Mouse (Mus musculus) fibroblast of lung, adult 2 months (primary cell): ENCODE data around the gene Olfr539.
"Not testable (repeated sequence)": the region's sequence is repeated elsewhere in the genome, so short reads cannot be mapped to it uniquely, and the experiment has no call there.

ENCODE experiments used
- DNase-seq: peaks from one replicate; pipeline ENCODE4 v3.0.0-alpha.2; 2011; ENCODE audit warnings: low read depth

The Olfr539 gene

GRCm38 (mm10) chr7:140659630-140660029 is at the start of gene Olfr539:
TSS of gene Olfr539 (plus strand) at chr7:140659930.
- DNase-seq: no peak

GRCm38 (mm10) chr7:140628670-140629069 is 31.1 kb upstream of the Olfr539 start, which contains the start of gene Olfr61:
TSS of gene Olfr61 (plus strand) at chr7:140628970.
- DNase-seq: not testable (repeated sequence)

- no peak for DNase-seq
Observed at GRCm38 (mm10) chr7:140630559-140630958, 29.2 kb upstream of the Olfr539 start.

GRCm38 (mm10) chr7:140646152-140646551 is 13.6 kb upstream of the Olfr539 start, which contains the start of gene Olfr53:
TSS of gene Olfr53 (plus strand) at chr7:140646452.
- no peak for DNase-seq

- not testable (repeated sequence) for DNase-seq
Observed at GRCm38 (mm10) chr7:140670693-140671092, 11.0 kb downstream of the Olfr539 start.

GRCm38 (mm10) chr7:140675863-140676262 is 16.1 kb downstream of the Olfr539 start:
- no peak for DNase-seq

- DNase-seq: not testable (repeated sequence)
Observed at GRCm38 (mm10) chr7:140679591-140679990, 19.9 kb downstream of the Olfr539 start.

- DNase-seq: no peak
Observed at GRCm38 (mm10) chr7:140681651-140682050, 21.9 kb downstream of the Olfr539 start, which contains the start of gene Olfr45. TSS of gene Olfr45 (plus strand) at chr7:140681951.

- no peak for DNase-seq
Observed at GRCm38 (mm10) chr7:140696967-140697366, 37.2 kb downstream of the Olfr539 start, which contains the start of gene Olfr541. TSS of gene Olfr541 (plus strand) at chr7:140697267.

- no peak for DNase-seq
Observed at GRCm38 (mm10) chr7:140706348-140706747, 46.6 kb downstream of the Olfr539 start.

- no peak for DNase-seq
Observed at GRCm38 (mm10) chr7:140707536-140708284, 48.0 kb downstream of the Olfr539 start.

- no peak for DNase-seq
Observed at GRCm38 (mm10) chr7:140717155-140718055, 57.7 kb downstream of the Olfr539 start.

- DNase-seq: no peak
Observed at GRCm38 (mm10) chr7:140721095-140721494, 61.4 kb downstream of the Olfr539 start.

- DNase-seq: no peak
Observed at GRCm38 (mm10) chr7:140725558-140725957, 65.8 kb downstream of the Olfr539 start.
